Mouse (Mus musculus) midbrain, postnatal 0 days (tissue): Measurements from ENCODE around the gene Flt3l. TPM values are rescaled to one million over a fixed set of nuclear protein-coding genes. Genes with fewer than 3 reads are reported as not detected.

Experiments
- ATAC-seq: fragments of 200-750 bp; cut with Nextera tagmentation; 2 replicates; pipeline ENCODE4 v1.8.0; 2017; ENCODE audit warnings: moderate number of reproducible peaks, mild to moderate bottlenecking, moderate TSS enrichment, moderate library complexity; ENCODE audit not compliant: low FRiP score
- DNase-seq: peaks from one replicate; pipeline ENCODE4 v3.0.0-alpha.2; 2015; ENCODE audit warnings: low spot score
- H3K27ac ChIP-seq: fragments of 300-500 bp; sonication (generic); 2 replicates; pipeline ENCODE4 v1.5.1; 2014; ENCODE audit warnings: low read depth, mild to moderate bottlenecking, low read length, mixed read lengths
- H3K27me3 ChIP-seq: fragments of 300-500 bp; sonication (generic); 2 replicates; pipeline ENCODE4 v1.6.1; 2014; ENCODE audit warnings: low read length, control low read depth, mixed read lengths; ENCODE audit not compliant: insufficient read depth
- H3K36me3 ChIP-seq: fragments of 300-500 bp; sonication (generic); 2 replicates; pipeline ENCODE4 v1.6.1; 2014; ENCODE audit warnings: low read length, control low read depth, mixed read lengths; ENCODE audit not compliant: insufficient read depth
- H3K4me1 ChIP-seq: fragments of 300-500 bp; sonication (generic); 2 replicates; pipeline ENCODE4 v1.6.1; 2014; ENCODE audit warnings: mild to moderate bottlenecking, control low read depth, antibody characterized with exemption, low read length, mixed read lengths; ENCODE audit not compliant: insufficient read depth
- H3K4me2 ChIP-seq: fragments of 300-500 bp; sonication (generic); 2 replicates; pipeline ENCODE4 v1.6.1; 2014; ENCODE audit warnings: low read depth, mild to moderate bottlenecking, low read length, mixed read lengths; ENCODE audit not compliant: poor library complexity, severe bottlenecking
- H3K4me3 ChIP-seq: fragments of 300-500 bp; sonication (generic); 2 replicates; pipeline ENCODE4 v1.5.1; 2014; ENCODE audit warnings: low read depth, mild to moderate bottlenecking, low read length, moderate library complexity
- H3K9ac ChIP-seq: fragments of 300-500 bp; sonication (generic); replicated peaks from 2 replicates; pipeline ENCODE4 v1.6.1; 2014; ENCODE audit warnings: mild to moderate bottlenecking, low read length, moderate library complexity, mixed read lengths; ENCODE audit not compliant: poor library complexity, severe bottlenecking
- H3K9me3 ChIP-seq: fragments of 300-500 bp; sonication (generic); 2 replicates; pipeline ENCODE4 v1.6.1; 2016; ENCODE audit warnings: low read length, control low read depth
- CTCF ChIP-seq: IDR thresholded peaks from 2 replicates; pipeline ENCODE4 v1.5.1; 2016; ENCODE audit warnings: antibody characterized with exemption, mild to moderate bottlenecking
- WGBS: fragments of 180-500 bp; shearing (Covaris S2); extraction: QIAGEN DNeasy Blood & Tissue Kit; methylation state at CpG from one replicate; pipeline ENCODE4 v1.1.7; 2014; 5-methylcytosine and 5-hydroxymethylcytosine counted together
- polyA plus RNA-seq: library from polyadenylated mRNA; unstranded; fragments of >200 nt; fragmentation: Nextera tagmentation; extraction: Ambion mirVana; gene quantifications from 2 replicates; pipeline ENCODE4 v1.2.1, GENCODE M21; 2015
- total RNA-seq: library from RNA; depleted of rRNA; stranded (reverse); fragments of >200 nt; gene quantifications from 2 replicates; pipeline ENCODE4 v1.2.3, GENCODE M21; 2014

Flt3l gene
- total and polyA plus RNA-seq, 2 experiments from 2014 or later = 1.7 to 7.8 TPM

- no peaks in the 10 kb centered on the region for H3K27me3 ChIP-seq
- 0 out of 2 replicates have a peak overlapping the region, but pooled peaks have one; percentile 92 for H3K27ac ChIP-seq
- TF ChIP-seq CTCF = no peak
- peak overlapping the region; percentile 58 for H3K4me2 ChIP-seq
- no peaks in the 10 kb centered on the region for H3K9me3 ChIP-seq
- H3K4me1 ChIP-seq = peaks cover 6% of the 10 kb centered on the region; the same call in 1 of the 2 replicates
- H3K36me3 ChIP-seq = peaks cover 16% of the 10 kb centered on the region
- ATAC-seq (no peak), DNase-seq (no peak)
- WGBS = 63% methylated on average over 15 of the region's 15 CpGs
- peak overlapping the region; percentile 71; the same call in 1 of the 2 replicates for H3K9ac ChIP-seq
- no peak overlapping the region for H3K4me3 ChIP-seq
Measured at GRCm38 (mm10) chr7:45129776-45130512, 6.3 kb downstream of the Flt3l start.

- H3K9me3 ChIP-seq = no peaks in the 10 kb centered on the region
- H3K36me3 ChIP-seq = peaks cover 16% of the 10 kb centered on the region
- peak overlapping the region; percentile 71 for H3K9ac ChIP-seq
- TF ChIP-seq CTCF = no peak
- H3K27ac ChIP-seq = peak overlapping the region; percentile 92
- no peaks in the 10 kb centered on the region for H3K27me3 ChIP-seq
- WGBS = under 1% methylated on average over 17 of the region's 17 CpGs
- peaks cover 6% of the 10 kb centered on the region; the same call in 1 of the 2 replicates for H3K4me1 ChIP-seq
- peak overlapping the region; percentile 58 for H3K4me2 ChIP-seq
- DNase-seq (no peak), ATAC-seq (no peak)
- H3K4me3 ChIP-seq = peak overlapping the region; percentile 90
Measured at GRCm38 (mm10) chr7:45129318-45129717, 6.9 kb downstream of the Flt3l start.

GRCm38 (mm10) chr7:45128624-45129246, 7.5 kb downstream of the Flt3l start, which contains the start of gene Rpl13a:
Rpl13a (minus strand) TSS chr7:45128761.
- DNase-seq = peak; percentile 100
- no peaks in the 10 kb centered on the region for H3K27me3 ChIP-seq
- H3K9ac ChIP-seq = peak within 1 kb of the TSS; percentile 97
- no peaks in the 10 kb centered on the region for H3K9me3 ChIP-seq
- TF ChIP-seq CTCF = peak; percentile 89
- H3K4me3 ChIP-seq = peak within 1 kb of the TSS; percentile 90
- ATAC-seq = peak; percentile 92
- peak within 1 kb of the TSS; percentile 92 for H3K27ac ChIP-seq
- H3K36me3 ChIP-seq = peaks cover 16% of the 10 kb centered on the region
- 0% methylated on average over 46 of the region's 48 CpGs for WGBS
- peaks cover 6% of the 10 kb centered on the region; the same call in 1 of the 2 replicates for H3K4me1 ChIP-seq
- H3K4me2 ChIP-seq = peak within 1 kb of the TSS; percentile 93

DNA sequence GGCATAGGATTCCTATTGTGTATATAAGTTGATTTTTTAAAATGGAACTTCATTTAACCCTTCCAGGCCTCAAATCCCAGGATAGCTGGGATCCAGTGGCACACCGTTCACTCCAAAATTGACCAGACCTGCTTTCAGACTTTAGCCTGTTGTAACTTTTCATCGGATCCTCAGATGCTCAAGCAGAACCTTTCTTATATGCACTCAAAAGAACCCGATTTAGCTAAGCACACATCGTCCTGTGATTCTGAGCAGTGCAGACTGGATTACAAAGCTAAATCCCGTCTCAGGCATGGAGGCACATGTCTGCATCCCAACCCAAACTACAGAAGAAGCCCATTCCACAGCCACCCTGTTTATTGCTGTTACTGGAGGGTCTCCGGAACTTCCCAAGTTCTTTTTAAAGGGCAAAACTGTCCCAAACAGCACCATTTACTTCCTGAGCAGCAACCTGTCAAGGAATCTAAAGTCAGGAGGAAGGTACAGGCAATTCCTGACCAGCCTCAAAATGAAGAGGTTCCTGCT, 8.5 kb downstream of the Flt3l start:
- DNase-seq = no peak

GRCm38 (mm10) chr7:45126844-45127699, 9.2 kb downstream of the Flt3l start:
- DNase-seq (no peak), ATAC-seq (no peak)
- no peaks in the 10 kb centered on the region for H3K9me3 ChIP-seq
- peaks cover 22% of the 10 kb centered on the region for H3K36me3 ChIP-seq
- H3K27me3 ChIP-seq = no peaks in the 10 kb centered on the region
- peak overlapping the region; percentile 97 for H3K9ac ChIP-seq
- H3K4me2 ChIP-seq = peak overlapping the region; percentile 93
- TF ChIP-seq CTCF = peak; percentile 31; the same call in 1 of the 2 replicates
- 49% methylated on average over 21 of the region's 21 CpGs for WGBS
- H3K4me1 ChIP-seq = peaks cover 9% of the 10 kb centered on the region
- H3K4me3 ChIP-seq = peak overlapping the region; percentile 90
- H3K27ac ChIP-seq = no peak overlapping the region

More for the DNA sequence above, 8.5 kb downstream of the Flt3l start:
- peak overlapping the region; percentile 89 for H3K27ac ChIP-seq
- H3K4me3 ChIP-seq = peak overlapping the region; percentile 90
- peaks cover 16% of the 10 kb centered on the region for H3K36me3 ChIP-seq
- no peak for TF ChIP-seq CTCF
- H3K9me3 ChIP-seq = no peaks in the 10 kb centered on the region
- WGBS = 1% methylated on average over 6 of the region's 6 CpGs
- H3K4me1 ChIP-seq = peaks cover 9% of the 10 kb centered on the region; the same call in 1 of the 2 replicates
- no peaks in the 10 kb centered on the region for H3K27me3 ChIP-seq
- H3K4me2 ChIP-seq = peak overlapping the region; percentile 93
- peak overlapping the region; percentile 97 for H3K9ac ChIP-seq
- ATAC-seq = no peak
